Mouse (Mus musculus) liver, postnatal 0 days (tissue): ENCODE results near the gene Spata5.
A peak's percentile ranks its signal among the peaks of the same experiment; 100 is the strongest.

Experiments used
- CTCF ChIP-seq: sonication (generic); IDR thresholded peaks from 2 replicates; pipeline ENCODE4 v1.5.1; 2016; ENCODE audit warnings: antibody characterized with exemption, low read depth
- EP300 ChIP-seq: IDR thresholded peaks from 2 replicates; pipeline ENCODE4 v1.6.1; 2016; ENCODE audit warnings: antibody characterized with exemption, low read depth, mild to moderate bottlenecking

- TF ChIP-seq CTCF (no peak), EP300 (peak; percentile 82)
Observed at GRCm38 (mm10) chr3:37490025-37490424, 70.3 kb downstream of the Spata5 start.
